Mouse (Mus musculus) cerebellum, postnatal 4 days (tissue): ENCODE data around the gene Schip1.
A peak's percentile ranks its signal among the peaks of the same experiment; 100 is the strongest.

Experiments
- DNase-seq, 2 experiments: peaks; one replicate each; pipeline ENCODE4 v3.0.0; 2022; ENCODE audit warnings: low spot score in 2 of 2, mixed read lengths in 1 of 2

The Schip1 gene

GRCm38 (mm10) chr3:68383672-68384071 lies 319.1 kb downstream of the Schip1 start:
- peak in 1 of 2 experiments; percentile 46 for DNase-seq

- no peak for DNase-seq
Measured at GRCm38 (mm10) chr3:68385544-68385943, 320.9 kb downstream of the Schip1 start.

GRCm38 (mm10) chr3:68388023-68388422 lies 323.4 kb downstream of the Schip1 start:
- DNase-seq, result no peak

- no peak for DNase-seq
Measured at GRCm38 (mm10) chr3:68393578-68393977, 329.0 kb downstream of the Schip1 start.

GRCm38 (mm10) chr3:68398691-68399090 lies 334.1 kb downstream of the Schip1 start:
- no peak for DNase-seq

GRCm38 (mm10) chr3:68400121-68400520 lies 335.5 kb downstream of the Schip1 start:
- no peak for DNase-seq

GRCm38 (mm10) chr3:68403343-68403742 lies 338.7 kb downstream of the Schip1 start:
- DNase-seq, result no peak

- peak in 1 of 2 experiments; percentile 19 for DNase-seq
Measured at GRCm38 (mm10) chr3:68403783-68404217, 339.2 kb downstream of the Schip1 start.

GRCm38 (mm10) chr3:68405724-68406123 lies 341.1 kb downstream of the Schip1 start:
- DNase-seq, result no peak

- DNase-seq, result no peak
Measured at GRCm38 (mm10) chr3:68412262-68412661, 347.7 kb downstream of the Schip1 start.

- no peak for DNase-seq
Measured at GRCm38 (mm10) chr3:68419792-68420191, 355.2 kb downstream of the Schip1 start.

GRCm38 (mm10) chr3:68420927-68421326 lies 356.3 kb downstream of the Schip1 start:
- DNase-seq, result peak in 1 of 2 experiments; percentile 19

GRCm38 (mm10) chr3:68421849-68422248 lies 357.2 kb downstream of the Schip1 start:
- DNase-seq, result peak in 1 of 2 experiments; percentile 55

GRCm38 (mm10) chr3:68428081-68428480 lies 363.5 kb downstream of the Schip1 start:
- DNase-seq, result no peak

GRCm38 (mm10) chr3:68434435-68434834 lies 369.8 kb downstream of the Schip1 start:
- DNase-seq, result no peak

- no peak for DNase-seq
Measured at GRCm38 (mm10) chr3:68434897-68435296, 370.3 kb downstream of the Schip1 start.

- DNase-seq, result no peak
Measured at GRCm38 (mm10) chr3:68448480-68448879, 383.9 kb downstream of the Schip1 start.

GRCm38 (mm10) chr3:68451634-68452033 lies 387.0 kb downstream of the Schip1 start:
- DNase-seq, result no peak

- DNase-seq, result no peak
Measured at GRCm38 (mm10) chr3:68453266-68453665, 388.7 kb downstream of the Schip1 start.

GRCm38 (mm10) chr3:68453719-68454455 lies 389.3 kb downstream of the Schip1 start:
- no peak for DNase-seq

GRCm38 (mm10) chr3:68466643-68467042 lies 402.0 kb downstream of the Schip1 start:
- no peak for DNase-seq

- no peak for DNase-seq
Measured at GRCm38 (mm10) chr3:68467941-68468687, 403.5 kb downstream of the Schip1 start.

GRCm38 (mm10) chr3:68469643-68470042 lies 405.0 kb downstream of the Schip1 start:
- no peak for DNase-seq
